Mouse (Mus musculus) heart, postnatal 0 days (tissue): ENCODE data around the gene Otulinl.

ENCODE experiments used
- CTCF ChIP-seq: IDR thresholded peaks from 2 replicates; pipeline ENCODE4 v1.5.1; 2016; ENCODE audit warnings: antibody characterized with exemption, control low read depth, low read depth
- EP300 ChIP-seq: IDR thresholded peaks from 2 replicates; pipeline ENCODE4 v1.6.1; 2016; ENCODE audit warnings: antibody characterized with exemption, low read depth

GRCm38 (mm10) chr15:27618778-27619533 is 62.4 kb downstream of the Otulinl start:
- TF ChIP-seq CTCF (no peak), EP300 (peak; percentile 79; the same call in 1 of the 2 replicates)
